Mouse (Mus musculus) layer of hippocampus, adult 2 months (tissue): ENCODE measurements at regions not wholly inside any gene's neighbourhood (a gene's known extent, or its start where the extent isn't known, plus 50 kb on each side); places are given as distances from the start of the nearest gene placed in this dataset.

Experiments used
- DNase-seq, 2 experiments: peaks; one replicate each; pipeline ENCODE4 v3.0.0; 2022; ENCODE audit warnings: low spot score in 2 of 2
- H3K27ac ChIP-seq: fragments of 200-600 bp; 2 replicates; pipeline ENCODE4 v1.8.1; 2022
- H3K4me3 ChIP-seq: fragments of 200-600 bp; 2 replicates; pipeline ENCODE4 v1.8.1; 2022; ENCODE audit warnings: mild to moderate bottlenecking
- CTCF ChIP-seq: fragments of 200-600 bp; conservative IDR thresholded peaks from 2 replicates; pipeline ENCODE4 v1.8.1; 2022; ENCODE audit warnings: antibody characterized with exemption, mild to moderate bottlenecking, moderate library complexity

- no peak for TF ChIP-seq CTCF
- Histone ChIP-seq H3K4me3 (no peak overlapping the region), H3K27ac (no peak overlapping the region)
- DNase-seq, result no peak
Measured at GRCm38 (mm10) chr4:56082411-56082810, 550.1 kb upstream of the Klf4 start.

- no peak overlapping the region for H3K27ac ChIP-seq
- no peak for TF ChIP-seq CTCF
- no peak overlapping the region for H3K4me3 ChIP-seq
- DNase-seq, result no peak
Measured at GRCm38 (mm10) chr4:56080960-56081359, 548.7 kb upstream of the Klf4 start.

GRCm38 (mm10) chr4:56070664-56071334 lies 538.5 kb upstream of the Klf4 start:
- DNase-seq, result peak; percentile 65 to 75
- H3K4me3 ChIP-seq, result no peak overlapping the region
- no peak for TF ChIP-seq CTCF
- H3K27ac ChIP-seq, result no peak overlapping the region

- H3K27ac ChIP-seq, result no peak overlapping the region
- no peak for DNase-seq
- H3K4me3 ChIP-seq, result no peak overlapping the region
- TF ChIP-seq CTCF, result no peak
Measured at GRCm38 (mm10) chr4:56068859-56069258, 536.6 kb upstream of the Klf4 start.

GRCm38 (mm10) chr4:56064657-56065056 lies 532.4 kb upstream of the Klf4 start:
- TF ChIP-seq CTCF, result no peak
- Histone ChIP-seq H3K27ac (no peak overlapping the region), H3K4me3 (no peak overlapping the region)
- no peak for DNase-seq

GRCm38 (mm10) chr4:56051792-56052380 lies 519.6 kb upstream of the Klf4 start:
- no peak for DNase-seq
- Histone ChIP-seq H3K27ac (no peak overlapping the region), H3K4me3 (no peak overlapping the region)
- peak; percentile 39 for TF ChIP-seq CTCF

- no peak for TF ChIP-seq CTCF
- Histone ChIP-seq H3K27ac (no peak overlapping the region), H3K4me3 (no peak overlapping the region)
- no peak for DNase-seq
Measured at GRCm38 (mm10) chr4:56039327-56039726, 507.1 kb upstream of the Klf4 start.

- TF ChIP-seq CTCF, result no peak
- Histone ChIP-seq H3K27ac (no peak overlapping the region), H3K4me3 (no peak overlapping the region)
- DNase-seq, result no peak
Measured at GRCm38 (mm10) chr4:56036334-56036733, 504.1 kb upstream of the Klf4 start.

GRCm38 (mm10) chr4:56035543-56035942 lies 503.3 kb upstream of the Klf4 start:
- H3K27ac ChIP-seq, result no peak overlapping the region
- DNase-seq, result no peak
- TF ChIP-seq CTCF, result no peak
- no peak overlapping the region for H3K4me3 ChIP-seq

- no peak for TF ChIP-seq CTCF
- Histone ChIP-seq H3K4me3 (no peak overlapping the region), H3K27ac (no peak overlapping the region)
- DNase-seq, result no peak
Measured at GRCm38 (mm10) chr4:56028441-56028840, 496.2 kb upstream of the Klf4 start.

GRCm38 (mm10) chr4:56027258-56027657 lies 495.0 kb upstream of the Klf4 start:
- no peak for DNase-seq
- no peak for TF ChIP-seq CTCF
- Histone ChIP-seq H3K4me3 (no peak overlapping the region), H3K27ac (no peak overlapping the region)

- no peak overlapping the region for H3K4me3 ChIP-seq
- H3K27ac ChIP-seq, result no peak overlapping the region
- no peak for TF ChIP-seq CTCF
- no peak for DNase-seq
Measured at GRCm38 (mm10) chr4:56024478-56024877, 492.2 kb upstream of the Klf4 start.

- no peak for DNase-seq
- Histone ChIP-seq H3K4me3 (no peak overlapping the region), H3K27ac (no peak overlapping the region)
- TF ChIP-seq CTCF, result no peak
Measured at GRCm38 (mm10) chr4:56018212-56018611, 485.9 kb upstream of the Klf4 start.

- DNase-seq, result no peak
- Histone ChIP-seq H3K4me3 (no peak overlapping the region), H3K27ac (no peak overlapping the region)
- TF ChIP-seq CTCF, result no peak
Measured at GRCm38 (mm10) chr4:56015481-56015880, 483.2 kb upstream of the Klf4 start.
